Mouse (Mus musculus) G1E (cell line): ENCODE data around the gene Rgs5.

Experiments used
- CTCF ChIP-seq: IDR thresholded peaks from 2 replicates; pipeline ENCODE4 v1.5.1; 2012; ENCODE audit warnings: low read depth, low read length, inconsistent platforms, mixed read lengths
- GATA1 ChIP-seq: IDR thresholded peaks from 2 replicates; pipeline ENCODE4 v1.6.1; 2012; ENCODE audit warnings: borderline replicate concordance, low read length, inconsistent platforms, mixed read lengths
- GATA2 ChIP-seq: IDR thresholded peaks from 2 replicates; pipeline ENCODE4 v1.6.1; 2012; ENCODE audit warnings: low read depth, low read length, inconsistent platforms, borderline replicate concordance
- POLR2AphosphoS5 ChIP-seq: IDR thresholded peaks from 2 replicates; pipeline ENCODE4 v1.6.1; 2012; ENCODE audit warnings: low read depth, low read length, inconsistent platforms; ENCODE audit not compliant: insufficient replicate concordance
- TAL1 ChIP-seq: conservative IDR thresholded peaks from 2 replicates; pipeline ENCODE4 v1.6.1; 2012; ENCODE audit warnings: low read depth, low read length, inconsistent platforms, mixed read lengths

GRCm38 (mm10) chr1:169655256-169655655 is at the start of gene Rgs5:
- TF ChIP-seq CTCF (no peak), GATA2 (no peak), POLR2AphosphoS5 (no peak), GATA1 (no peak), TAL1 (no peak)
